Mouse (Mus musculus) left cerebral cortex, postnatal 10 days (tissue): ENCODE results near the gene Polr3b. TPM values are rescaled to one million over a fixed set of nuclear protein-coding genes. Genes with fewer than 3 reads are reported as not detected.

Source experiments
- DNase-seq, 2 experiments: peaks; one replicate each; pipeline ENCODE4 v3.0.0; 2021 to 2022; ENCODE audit warnings: low spot score in 2 of 2, mixed read lengths in 1 of 2; ENCODE audit errors: extremely low spot score in 1 of 2
- intact Hi-C: fragments of 180-260 bp; cut with DNase I; formaldehyde crosslinking; loops from one replicate; pipeline ENCODE4 v1.15.1; 2025
- total RNA-seq, 2 experiments: library from RNA; stranded (reverse); gene quantifications; 2 replicates each; pipeline ENCODE4 v1.2.3; 2021

Gene Polr3b
- total RNA-seq, 2 experiments from 2014 or later: 16.1 to 16.5 TPM

DNA sequence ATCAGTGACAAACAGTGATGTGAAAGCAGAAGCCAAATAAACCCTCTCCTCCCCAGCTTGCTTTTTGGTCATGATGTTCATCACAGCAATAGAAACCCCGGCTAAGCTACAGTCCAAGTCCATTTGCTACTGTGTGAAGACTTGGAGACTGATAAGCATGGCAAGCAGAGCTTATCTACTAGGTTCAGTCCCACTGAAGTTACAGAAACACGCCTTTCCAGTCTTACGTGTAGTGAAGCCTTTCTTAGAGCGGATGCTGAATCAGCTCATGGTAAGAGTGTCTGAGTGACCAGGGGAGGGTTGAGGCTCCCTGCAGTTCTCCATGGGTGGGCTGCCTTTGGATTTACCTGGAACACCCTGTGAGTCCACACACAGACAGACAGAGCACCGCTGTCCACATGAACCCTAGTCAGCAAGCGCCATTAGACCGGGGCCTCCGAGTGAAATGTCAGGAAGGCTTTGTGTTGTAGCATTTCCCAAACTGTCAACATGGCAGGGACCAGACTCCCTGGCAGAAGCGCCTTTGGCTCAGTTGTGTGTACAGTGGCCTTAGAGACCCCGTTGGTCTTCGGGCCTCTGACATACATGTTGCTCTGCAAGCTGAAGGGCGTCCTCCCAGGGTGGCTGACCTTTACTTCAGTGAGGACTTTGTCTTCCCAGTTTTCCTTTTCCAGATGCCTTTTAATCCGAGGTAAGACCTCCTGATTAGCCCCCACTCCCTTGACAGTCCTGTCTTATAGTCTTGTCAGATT lies 78.3 kb downstream of the Polr3b start:
- no peak for DNase-seq
- intact Hi-C loops: no loop called here

DNA sequence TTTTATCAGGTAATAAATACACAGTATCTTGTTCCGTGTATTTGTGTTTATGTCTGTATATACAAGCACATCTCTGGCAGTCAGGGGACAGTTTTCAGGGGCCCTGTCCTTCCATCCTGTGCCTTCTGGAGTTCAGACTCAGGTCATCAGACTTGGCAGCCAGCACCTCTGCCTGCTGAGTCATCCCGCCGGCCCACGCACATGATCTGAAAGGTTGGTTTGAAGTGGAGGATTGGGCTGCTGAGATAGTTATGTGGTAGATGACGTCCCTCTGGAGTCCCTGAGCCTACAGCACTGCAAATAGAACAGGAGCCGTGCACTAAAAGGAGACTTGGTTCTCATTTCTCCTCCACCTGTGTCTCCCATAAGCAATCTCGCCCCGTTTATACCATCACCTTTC lies 79.0 kb downstream of the Polr3b start:
- DNase-seq: no peak
- intact Hi-C loops: no loop called here

DNA sequence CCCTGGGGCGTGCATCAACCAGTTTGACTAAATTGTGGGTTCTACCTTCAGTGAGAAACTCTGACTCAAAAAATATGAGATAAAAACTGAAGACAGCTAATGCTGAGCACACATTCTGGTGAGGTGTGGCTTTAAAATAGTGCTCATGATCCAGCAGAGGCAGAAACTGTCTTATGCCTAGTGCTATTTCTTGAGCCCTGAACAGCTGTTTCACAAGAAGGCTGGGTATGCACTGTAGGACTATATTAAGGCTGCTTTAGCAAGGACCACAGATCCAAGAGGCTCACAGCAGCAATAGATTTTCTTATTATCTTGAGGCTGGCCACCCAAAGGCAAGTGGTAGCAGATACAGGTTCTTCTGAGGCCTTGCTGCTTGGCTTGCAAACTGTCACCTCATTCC lies 80.0 kb downstream of the Polr3b start:
- intact Hi-C loops: no loop called here
- no peak for DNase-seq

DNA sequence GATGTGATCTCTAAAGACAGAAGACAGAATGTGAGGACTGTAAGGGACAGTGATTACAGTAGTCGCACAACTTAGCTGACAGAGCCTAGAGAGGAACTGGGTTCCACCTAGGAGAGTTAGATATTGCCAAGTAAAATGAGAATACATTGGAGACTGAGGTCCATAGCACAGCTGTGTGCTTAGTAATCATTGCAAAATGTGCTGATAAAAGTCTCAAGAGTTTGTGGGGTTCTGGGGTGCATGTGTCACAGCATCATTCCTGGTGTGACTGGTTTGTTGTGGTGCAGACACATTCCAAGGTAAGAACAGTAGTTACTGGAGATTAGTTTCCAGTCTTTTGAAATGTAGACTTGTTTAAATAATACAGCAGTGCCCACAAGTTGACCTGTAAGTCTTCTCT lies 82.5 kb downstream of the Polr3b start:
- intact Hi-C loops: no loop called here
- no peak for DNase-seq

DNA sequence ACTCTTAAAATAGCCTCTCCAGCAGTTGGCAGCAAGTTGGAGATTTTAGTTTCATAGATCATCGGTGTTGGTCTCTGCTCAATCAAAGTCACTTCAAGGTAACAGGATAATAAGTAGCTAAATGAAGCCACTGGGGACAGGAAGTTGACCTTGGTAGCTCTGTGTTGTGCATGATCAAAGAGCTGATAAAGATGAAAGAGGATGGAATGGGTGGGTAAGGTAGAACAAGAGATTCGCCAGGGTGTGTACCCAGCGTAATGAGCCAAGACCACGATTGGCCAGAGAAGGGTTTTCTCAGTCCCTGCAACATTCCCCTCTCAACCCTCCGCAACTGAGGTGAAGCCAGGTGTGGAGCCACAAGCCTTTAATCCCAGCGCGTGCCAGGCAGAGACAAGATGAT lies 83.1 kb downstream of the Polr3b start:
- intact Hi-C loops: no loop called here

DNA sequence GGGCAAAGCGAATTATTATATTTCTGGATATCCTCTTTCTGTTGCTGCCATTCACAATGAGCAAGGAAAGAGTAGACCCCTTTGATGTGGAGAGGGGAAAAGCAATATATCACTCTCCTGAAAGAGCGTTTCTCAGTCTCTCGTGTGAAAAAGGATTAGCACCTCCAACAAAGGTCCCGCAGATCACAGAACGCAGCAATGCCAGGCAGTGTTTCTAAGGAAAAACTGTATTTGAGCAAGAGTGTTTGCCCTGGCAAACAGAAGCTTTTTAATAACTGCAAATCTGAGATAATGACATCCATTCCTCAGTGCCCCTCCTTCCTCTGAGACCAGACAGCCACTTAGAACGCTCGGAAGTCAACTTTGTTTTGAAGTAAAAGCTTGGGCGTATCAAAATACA lies 84.5 kb downstream of the Polr3b start:
- no peak for DNase-seq
- intact Hi-C loops: no loop called here

More for the DNA sequence above, 83.1 kb downstream of the Polr3b start:
- DNase-seq: no peak

DNA sequence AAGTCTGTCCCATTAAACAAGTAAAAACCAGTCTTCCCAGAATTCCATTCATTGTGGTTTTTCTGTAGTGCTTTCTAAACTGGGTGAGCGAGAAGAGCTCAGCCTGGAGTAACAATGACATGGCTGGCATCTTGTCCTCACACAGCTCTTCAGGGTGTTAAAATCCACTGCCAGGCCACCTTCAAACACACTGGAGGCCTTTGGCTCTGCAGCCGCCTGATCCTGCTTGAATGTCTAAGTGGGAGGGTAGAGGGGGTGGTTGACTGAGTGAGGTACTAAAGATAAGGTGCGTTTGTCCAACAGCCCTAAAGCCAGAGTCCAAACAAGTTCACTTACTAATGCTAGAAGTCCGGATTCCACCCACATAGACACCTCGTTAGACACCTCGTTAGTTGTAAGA lies 85.1 kb downstream of the Polr3b start:
- intact Hi-C loops: no loop called here
- DNase-seq: no peak

DNA sequence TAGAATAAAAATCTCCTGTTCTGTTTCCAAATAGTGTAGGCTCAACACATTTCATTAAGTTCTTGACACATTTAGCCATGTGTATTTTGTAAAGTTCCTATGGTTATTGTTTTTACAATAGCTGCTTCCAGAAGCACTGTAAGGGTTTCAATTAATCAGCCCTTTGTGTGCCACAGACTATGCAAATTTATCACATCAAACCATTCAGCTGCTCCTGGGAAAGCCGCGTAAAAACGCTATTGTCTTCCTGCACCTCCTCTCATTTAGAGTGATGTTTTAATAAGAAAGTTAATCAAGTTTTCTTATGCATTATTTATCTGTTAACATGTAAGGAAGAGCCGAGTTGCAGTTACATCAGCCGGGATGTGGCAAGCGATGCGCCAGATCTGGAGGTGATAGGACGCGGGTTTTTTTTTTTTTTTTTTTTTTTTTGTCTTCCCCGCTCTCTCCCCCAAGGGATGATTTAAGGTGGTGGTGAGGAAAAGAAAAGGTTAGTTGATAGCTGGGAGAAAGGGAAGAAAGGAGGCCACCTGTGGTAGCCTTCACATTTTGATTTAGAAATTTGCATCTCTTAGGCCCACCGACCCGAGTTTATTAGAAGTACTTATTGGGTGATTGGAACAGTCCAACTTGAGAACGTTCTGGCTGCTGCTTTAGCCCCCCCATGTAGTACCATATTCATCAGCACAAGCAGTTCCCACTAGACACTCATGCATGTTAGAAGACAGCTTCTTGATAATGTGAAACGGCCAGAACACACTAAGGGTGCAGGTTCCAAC lies 85.8 kb downstream of the Polr3b start:
- DNase-seq: no peak
- intact Hi-C loops: no loop called here

DNA sequence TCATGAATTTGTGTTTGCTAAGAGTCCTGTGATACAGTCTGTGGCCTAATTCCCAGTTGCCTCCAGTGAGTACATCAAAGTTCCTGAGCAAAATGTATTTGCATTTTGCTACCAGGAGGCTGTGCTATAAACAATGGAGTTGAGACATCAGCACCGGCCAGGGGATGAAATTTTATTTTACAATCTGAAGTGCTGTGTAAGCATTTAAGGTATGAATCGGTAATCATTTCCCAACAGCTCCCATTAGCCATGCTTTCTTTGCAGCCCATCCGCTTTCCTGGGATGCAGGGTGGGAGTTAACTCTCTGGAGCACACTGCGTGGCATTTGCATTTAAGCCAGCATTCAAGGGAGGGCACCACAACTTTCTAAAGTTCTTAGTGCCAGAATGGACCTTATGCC lies 88.1 kb downstream of the Polr3b start:
- intact Hi-C loops: loop anchor here (5.0 kb wide), 1 partner anchor 337 kb away; no protein-coding TSS in a partner anchor

DNA sequence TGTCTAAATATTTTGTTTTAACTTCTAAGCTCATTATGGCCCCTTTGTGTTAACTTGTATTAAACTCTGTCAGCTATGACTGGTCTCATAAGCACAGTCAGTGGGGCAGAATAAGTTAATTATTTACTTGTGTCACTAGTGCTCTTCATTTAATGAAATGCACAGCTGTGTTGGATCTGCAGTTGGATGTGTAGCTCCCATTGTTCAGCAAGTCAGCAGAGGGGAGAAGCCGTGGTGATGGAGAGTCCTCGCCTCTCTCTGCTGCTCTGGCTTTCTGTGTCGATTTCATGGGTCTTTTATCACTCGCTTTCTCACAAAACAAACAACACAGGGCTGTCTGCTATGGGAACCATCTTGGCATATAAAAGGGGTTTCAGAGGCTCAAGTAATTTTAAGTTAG lies 88.7 kb downstream of the Polr3b start:
- no peak for DNase-seq
- intact Hi-C loops: loop anchor here (5.0 kb wide), 1 partner anchor 336 kb away; no protein-coding TSS in a partner anchor

More for the DNA sequence above, 88.1 kb downstream of the Polr3b start:
- no peak for DNase-seq

DNA sequence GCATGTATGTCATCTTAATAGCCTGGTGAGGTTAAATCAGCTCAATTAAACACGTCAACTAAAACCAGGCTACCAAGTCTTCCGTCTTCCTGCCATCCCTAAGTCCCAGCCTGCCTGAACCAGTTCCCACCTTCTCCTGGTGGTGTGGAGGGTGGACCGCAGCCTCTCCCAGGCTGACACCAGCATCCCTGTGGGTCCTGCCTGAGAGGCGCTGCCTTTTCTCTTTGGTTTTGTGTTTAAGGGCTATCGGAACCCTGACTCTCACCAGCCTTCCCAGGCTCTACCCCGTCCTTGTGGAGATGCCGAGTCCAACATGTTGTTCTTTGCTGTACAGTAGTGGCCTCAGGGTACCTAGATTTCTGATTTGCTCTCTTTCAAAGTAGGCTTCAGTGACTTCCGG lies 89.4 kb downstream of the Polr3b start:
- DNase-seq: no peak
- intact Hi-C loops: loop anchor here (5.0 kb wide), 1 partner anchor 336 kb away; no protein-coding TSS in a partner anchor

DNA sequence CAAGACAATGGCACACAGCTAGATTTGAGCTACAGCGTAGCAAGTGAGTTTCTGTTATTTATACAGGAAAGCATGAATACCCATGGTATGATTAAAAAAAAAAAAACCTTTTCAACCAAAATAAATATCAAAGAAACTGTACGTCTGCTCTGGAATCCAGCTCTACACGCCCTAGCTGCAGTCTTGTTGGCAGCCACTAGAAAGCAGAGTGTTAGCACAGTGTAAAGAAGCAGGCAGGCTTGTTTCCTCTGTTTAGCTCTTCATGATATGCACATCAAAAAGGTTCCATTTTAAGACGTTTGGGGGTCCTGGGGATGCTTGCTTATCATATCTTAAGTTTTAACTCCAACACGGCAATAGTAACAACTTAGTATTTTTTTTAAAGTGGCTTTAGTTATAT lies 89.8 kb downstream of the Polr3b start:
- intact Hi-C loops: loop anchor here (5.0 kb wide), 1 partner anchor 335 kb away; no protein-coding TSS in a partner anchor
- DNase-seq: no peak

DNA sequence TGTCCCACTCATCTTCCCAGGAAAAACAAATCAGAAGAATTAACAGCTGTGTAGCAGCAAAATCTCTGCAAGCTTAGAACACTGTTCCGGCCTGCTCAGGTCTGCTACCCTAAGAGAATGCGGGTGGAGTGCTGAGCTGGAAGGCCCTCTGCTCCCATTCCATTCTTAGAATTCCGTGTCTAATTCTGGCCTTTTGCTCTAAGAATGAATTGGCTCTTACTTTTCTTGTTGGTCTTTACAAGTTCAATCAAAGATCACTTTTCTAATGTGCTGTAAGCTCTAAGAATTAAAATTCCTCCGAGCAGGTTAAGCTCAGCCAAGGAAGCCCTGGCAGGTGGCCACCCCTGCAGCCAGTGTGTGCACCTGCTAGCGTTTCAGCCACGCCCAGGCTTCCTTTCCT lies 90.4 kb downstream of the Polr3b start:
- intact Hi-C loops: loop anchor here (5.0 kb wide), 1 partner anchor 335 kb away; no protein-coding TSS in a partner anchor

DNA sequence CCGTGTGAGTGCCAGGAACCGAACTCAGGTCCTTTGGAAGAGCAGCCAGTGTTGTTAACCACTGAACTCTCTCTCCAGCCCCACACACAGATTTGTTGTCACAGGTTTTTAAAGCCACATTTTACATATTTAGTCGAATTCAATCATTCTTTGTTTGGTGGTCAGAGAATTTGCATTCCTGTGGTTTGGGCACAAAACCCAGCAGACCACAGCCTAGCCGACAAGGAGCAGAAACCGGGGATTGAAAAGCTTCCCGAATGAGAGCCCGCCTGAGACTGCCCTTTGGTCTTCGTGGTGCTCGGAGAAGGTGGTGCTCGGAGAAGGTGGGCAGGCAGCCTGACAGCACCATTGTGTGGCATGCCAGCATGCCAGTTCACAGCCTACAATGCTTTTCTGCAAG lies 91.0 kb downstream of the Polr3b start:
- intact Hi-C loops: loop anchor here (5.0 kb wide), 1 partner anchor 334 kb away; no protein-coding TSS in a partner anchor
- no peak for DNase-seq

More for the DNA sequence above, 90.4 kb downstream of the Polr3b start:
- DNase-seq: no peak

DNA sequence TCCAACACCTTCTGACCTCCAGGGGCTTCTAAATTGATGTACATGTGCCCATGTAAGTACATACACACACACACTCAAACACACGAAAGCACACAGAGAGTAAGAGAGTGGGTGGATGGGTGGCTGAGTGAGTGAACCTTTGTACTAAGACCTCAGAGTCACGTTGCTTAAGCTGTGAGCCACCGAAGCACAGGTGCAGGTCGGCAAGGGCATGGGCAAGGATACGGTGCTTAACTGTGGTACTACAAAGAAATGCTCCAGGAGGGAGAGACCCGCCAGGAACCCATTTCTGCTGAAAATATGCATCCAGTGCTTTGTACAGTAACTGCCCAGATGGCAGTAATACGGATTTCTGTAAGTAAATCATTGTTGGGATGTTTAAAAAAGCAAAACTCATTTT lies 93.5 kb downstream of the Polr3b start:
- intact Hi-C loops: no loop called here
- DNase-seq: no peak

DNA sequence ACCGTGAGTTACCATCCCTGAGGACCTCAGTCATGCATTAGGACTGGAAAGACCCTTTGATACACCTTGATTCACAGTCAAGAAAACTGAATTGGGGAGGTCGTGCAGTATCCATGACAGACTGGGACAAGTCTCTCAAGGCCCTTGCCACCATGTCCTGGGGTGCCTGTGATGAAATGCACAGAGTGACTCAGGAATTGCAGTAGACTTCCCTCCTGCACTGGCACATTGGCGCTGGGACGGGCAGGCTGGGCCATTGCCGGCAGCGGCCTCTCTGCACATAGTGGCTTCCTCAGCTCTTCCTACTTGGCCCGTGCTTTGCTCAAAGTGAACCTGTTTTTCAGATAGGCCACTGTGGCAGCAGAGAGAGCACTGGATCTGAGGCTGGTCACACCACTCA lies 94.5 kb downstream of the Polr3b start:
- intact Hi-C loops: no loop called here

DNA sequence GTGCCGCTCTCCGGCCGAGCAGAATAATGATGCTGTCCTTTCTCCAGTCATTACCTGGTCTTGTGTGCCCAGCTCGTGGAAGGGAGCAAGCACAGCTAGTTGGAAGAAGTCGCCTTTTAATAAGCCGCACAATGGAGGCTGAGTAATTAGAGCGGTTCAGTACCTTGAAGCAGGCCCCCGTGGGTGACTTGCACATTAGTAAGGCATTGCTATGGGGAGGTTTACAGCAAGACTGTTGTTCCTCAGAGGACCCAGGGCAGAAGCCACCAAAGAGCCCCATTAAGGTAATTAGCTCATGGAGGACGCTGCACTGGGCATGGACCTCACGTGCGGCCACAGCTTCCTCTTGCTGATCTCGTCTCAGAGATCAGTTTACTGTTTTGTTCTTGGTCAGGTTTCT lies 100.6 kb downstream of the Polr3b start:
- no peak for DNase-seq
- intact Hi-C loops: no loop called here

More for the DNA sequence above, 94.5 kb downstream of the Polr3b start:
- DNase-seq: no peak

DNA sequence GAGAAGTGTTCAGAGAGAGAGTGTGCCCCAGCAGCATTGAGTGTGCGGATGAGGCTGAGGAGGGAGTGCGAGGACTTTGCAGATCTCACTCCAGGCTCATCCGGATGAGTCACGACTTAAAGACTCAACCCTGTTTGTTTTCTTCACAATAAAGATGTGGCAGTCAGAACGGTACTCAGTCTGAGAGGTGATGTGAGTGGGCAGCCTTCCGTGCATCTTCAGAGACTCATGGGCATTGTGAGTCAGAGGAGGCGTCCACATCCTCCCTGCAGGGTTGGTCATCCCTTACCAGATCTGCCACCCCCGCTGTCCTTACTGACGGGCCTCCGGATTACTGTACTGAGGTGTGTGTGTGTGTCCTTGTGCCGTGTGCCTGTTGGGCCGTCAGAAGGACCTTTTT lies 104.9 kb downstream of the Polr3b start:
- intact Hi-C loops: no loop called here

DNA sequence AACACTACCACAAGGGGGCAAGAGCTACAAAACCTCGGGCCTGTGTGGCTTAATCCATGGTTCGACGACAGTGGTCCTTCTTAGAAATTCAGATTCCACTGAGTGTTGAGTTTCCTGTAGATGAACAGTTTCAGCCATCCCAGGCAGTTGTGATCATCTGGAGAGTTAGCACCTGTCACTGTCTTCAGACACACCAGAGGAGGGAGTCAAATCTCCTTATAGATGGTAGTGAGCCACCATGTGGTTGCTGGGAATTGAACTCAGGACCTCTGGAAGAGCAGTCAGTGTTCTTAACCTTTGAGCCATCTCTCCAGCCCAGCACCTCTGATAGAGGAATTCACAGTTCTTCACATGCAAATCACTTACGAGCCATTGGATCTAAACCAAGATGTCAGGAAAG lies 105.7 kb downstream of the Polr3b start:
- intact Hi-C loops: no loop called here
- DNase-seq: no peak

More for the DNA sequence above, 104.9 kb downstream of the Polr3b start:
- no peak for DNase-seq

DNA sequence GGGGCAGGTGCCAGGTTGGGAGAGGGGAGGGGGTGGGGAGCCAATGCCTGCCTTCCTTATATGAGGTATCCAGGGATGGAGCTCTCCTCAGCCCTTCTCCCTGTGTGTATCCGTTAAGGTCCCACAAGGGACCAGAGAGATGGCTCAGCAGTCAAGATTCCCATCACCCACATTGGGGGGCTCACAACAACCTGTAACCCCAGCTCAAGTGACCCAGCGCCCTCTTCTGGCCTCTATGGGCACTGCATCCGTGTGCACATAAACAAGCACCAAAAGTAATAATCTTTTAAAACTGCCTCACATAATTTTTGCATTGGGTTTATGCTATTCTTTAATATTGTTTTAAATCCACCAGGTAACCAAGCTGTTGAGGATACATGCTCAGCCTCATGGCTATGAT lies 108.0 kb downstream of the Polr3b start:
- intact Hi-C loops: no loop called here
- DNase-seq: no peak
